Mouse (Mus musculus): ENCODE results near the gene Usp24. TPM values are rescaled to one million over a fixed set of nuclear protein-coding genes. Genes with fewer than 3 reads are reported as not detected.

Usp24 gene
- polyA plus RNA-seq, 1 experiment from 2014 or later = 8.9 TPM

GRCm38 (mm10) chr4:106437207-106437606 lies 121.2 kb downstream of the Usp24 start:
- no peaks in the 10 kb centered on the region for H3K9me3 ChIP-seq
- H3K36me3 ChIP-seq = peaks cover 69% of the 10 kb centered on the region
- no peak overlapping the region for H3K9ac ChIP-seq (replicated peaks)
- no peak overlapping the region for H3K27ac ChIP-seq (replicated peaks)
- ATAC-seq (replicated peaks) = no peak
- no peaks in the 10 kb centered on the region for H3K4me1 ChIP-seq
- no peak overlapping the region for H3K4me3 ChIP-seq
- no peaks in the 10 kb centered on the region for H3K27me3 ChIP-seq
- no peak overlapping the region for H3K4me2 ChIP-seq (replicated peaks)
- WGBS = 92% methylated on average over 5 of the region's 5 CpGs

DNA sequence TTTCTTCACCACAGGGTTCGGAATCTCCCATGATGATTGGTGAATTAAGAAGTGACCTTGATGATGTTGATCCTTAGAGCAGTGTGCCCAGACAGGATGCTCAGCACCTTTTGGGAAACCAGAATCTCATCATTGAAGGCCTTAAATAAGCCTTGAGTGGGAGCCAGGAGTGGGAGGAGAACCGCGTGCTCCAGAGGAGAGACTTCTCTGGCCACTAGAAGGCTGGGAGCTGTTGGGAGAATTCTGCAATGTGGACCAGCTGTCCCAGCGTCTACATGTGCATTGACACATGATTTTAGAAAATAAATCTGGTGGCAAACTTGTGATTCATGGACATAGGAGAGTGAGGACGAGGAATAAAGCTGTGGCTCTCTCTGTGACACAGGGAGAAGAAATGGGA lies 122.8 kb downstream of the Usp24 start:
- no peak overlapping the region for H3K4me3 ChIP-seq
- peaks cover 67% of the 10 kb centered on the region for H3K36me3 ChIP-seq
- no peaks in the 10 kb centered on the region for H3K9me3 ChIP-seq
- 91% methylated on average over 5 of the region's 5 CpGs for WGBS
- no peak overlapping the region for H3K4me2 ChIP-seq (replicated peaks)
- no peak overlapping the region for H3K27ac ChIP-seq (replicated peaks)
- H3K9ac ChIP-seq (replicated peaks) = no peak overlapping the region
- no peaks in the 10 kb centered on the region for H3K27me3 ChIP-seq
- no peaks in the 10 kb centered on the region for H3K4me1 ChIP-seq
- ATAC-seq (replicated peaks) = no peak

DNA sequence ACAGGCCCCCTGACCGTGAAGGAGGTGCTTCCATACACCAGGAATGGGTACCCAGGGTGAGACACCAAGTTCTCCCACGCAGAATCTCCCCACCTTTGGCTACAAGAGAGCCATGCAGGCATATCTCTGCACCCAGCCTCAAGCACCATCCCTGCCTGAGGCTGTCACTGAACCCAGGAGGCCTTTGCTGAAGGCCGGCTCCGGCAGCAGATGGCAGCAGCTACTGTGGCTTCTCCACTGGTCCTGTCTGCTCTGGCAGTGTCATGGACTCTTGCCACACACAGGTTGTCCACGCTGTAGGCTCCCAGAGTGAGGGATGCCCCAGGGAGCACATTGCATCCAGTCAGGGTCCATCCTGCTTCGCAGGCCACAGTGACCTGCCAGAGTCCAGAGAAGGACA lies 127.2 kb downstream of the Usp24 start:
- no peak for ATAC-seq (replicated peaks)
- Histone ChIP-seq H3K4me2 (replicated peaks) (no peak overlapping the region), H3K27me3 (no peaks in the 10 kb centered on the region), H3K4me3 (no peak overlapping the region), H3K9ac (replicated peaks) (no peak overlapping the region), H3K4me1 (no peaks in the 10 kb centered on the region), H3K36me3 (peaks cover 30% of the 10 kb centered on the region), H3K9me3 (no peaks in the 10 kb centered on the region), H3K27ac (replicated peaks) (no peak overlapping the region)
- WGBS = 83% methylated on average over 6 of the region's 6 CpGs

GRCm38 (mm10) chr4:106449306-106449705 lies 133.3 kb downstream of the Usp24 start:
- Histone ChIP-seq H3K9ac (replicated peaks) (no peak overlapping the region), H3K4me2 (replicated peaks) (no peak overlapping the region), H3K4me3 (no peak overlapping the region), H3K27me3 (no peaks in the 10 kb centered on the region), H3K9me3 (no peaks in the 10 kb centered on the region), H3K4me1 (no peaks in the 10 kb centered on the region), H3K27ac (replicated peaks) (no peak overlapping the region), H3K36me3 (no peaks in the 10 kb centered on the region)
- 89% methylated on average over 8 of the region's 8 CpGs for WGBS
- no peak for ATAC-seq (replicated peaks)

DNA sequence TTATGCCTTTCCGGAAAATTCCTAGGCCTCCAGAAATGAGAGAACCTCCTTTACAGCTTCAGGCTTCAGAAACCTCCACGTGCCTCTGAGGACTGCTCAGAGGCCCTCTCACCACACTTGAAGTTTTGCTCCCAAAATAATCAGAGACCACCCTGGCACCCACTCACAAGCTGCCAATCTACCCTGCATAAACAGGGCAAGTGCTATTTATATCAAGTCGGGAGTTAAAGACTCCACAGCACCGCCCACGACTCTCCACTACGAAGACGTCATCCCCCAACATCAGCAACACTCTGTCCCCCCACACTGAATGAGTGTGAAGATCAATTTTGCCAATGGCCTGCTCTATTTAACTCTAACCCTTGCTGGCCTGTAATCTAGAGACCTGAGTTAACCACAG lies 136.4 kb downstream of the Usp24 start:
- no peak overlapping the region for H3K27ac ChIP-seq (replicated peaks)
- H3K4me3 ChIP-seq = no peak overlapping the region
- no peak for ATAC-seq (replicated peaks)
- no peak overlapping the region for H3K9ac ChIP-seq (replicated peaks)
- no peaks in the 10 kb centered on the region for H3K27me3 ChIP-seq
- H3K36me3 ChIP-seq = no peaks in the 10 kb centered on the region
- 76% methylated on average over 7 of the region's 7 CpGs for WGBS
- H3K9me3 ChIP-seq = no peaks in the 10 kb centered on the region
- no peak overlapping the region for H3K4me2 ChIP-seq (replicated peaks)
- no peaks in the 10 kb centered on the region for H3K4me1 ChIP-seq

- no peak overlapping the region for H3K4me2 ChIP-seq (replicated peaks)
- ATAC-seq (replicated peaks) = no peak
- no peaks in the 10 kb centered on the region for H3K27me3 ChIP-seq
- no peak overlapping the region for H3K9ac ChIP-seq (replicated peaks)
- no peaks in the 10 kb centered on the region for H3K4me1 ChIP-seq
- WGBS = 87% methylated on average over 5 of the region's 5 CpGs
- no peak overlapping the region for H3K4me3 ChIP-seq
- H3K36me3 ChIP-seq = no peaks in the 10 kb centered on the region
- no peaks in the 10 kb centered on the region for H3K9me3 ChIP-seq
- H3K27ac ChIP-seq (replicated peaks) = no peak overlapping the region
These were observed 137.1 kb downstream of the Usp24 start for GRCm38 (mm10) chr4:106453108-106453507.

DNA sequence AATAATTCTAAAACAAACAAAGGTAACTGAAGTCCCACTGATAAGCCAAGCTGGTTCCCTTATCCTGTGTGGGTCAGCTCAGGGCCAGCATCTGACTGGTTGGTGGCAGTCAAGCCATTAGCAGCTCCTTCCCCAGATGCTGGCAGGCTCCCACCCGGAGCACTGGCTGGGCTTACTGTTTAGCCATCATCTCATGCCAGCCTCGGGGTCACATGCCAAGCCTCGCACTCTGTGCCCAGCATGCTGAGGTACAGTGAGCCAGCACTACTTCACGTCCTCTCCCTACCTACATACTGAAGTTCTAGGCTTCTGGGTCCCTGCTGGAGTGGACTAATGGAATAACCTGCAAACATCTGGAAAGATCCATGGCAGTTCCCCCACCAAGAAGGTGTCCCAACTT lies 137.5 kb downstream of the Usp24 start:
- H3K9ac ChIP-seq (replicated peaks) = no peak overlapping the region
- no peaks in the 10 kb centered on the region for H3K27me3 ChIP-seq
- H3K4me3 ChIP-seq = no peak overlapping the region
- no peaks in the 10 kb centered on the region for H3K9me3 ChIP-seq
- H3K4me1 ChIP-seq = no peaks in the 10 kb centered on the region
- 76% methylated on average over 4 of the region's 4 CpGs for WGBS
- H3K27ac ChIP-seq (replicated peaks) = no peak overlapping the region
- no peak for ATAC-seq (replicated peaks)
- H3K4me2 ChIP-seq (replicated peaks) = no peak overlapping the region
- H3K36me3 ChIP-seq = no peaks in the 10 kb centered on the region

GRCm38 (mm10) chr4:106454541-106454940 lies 138.5 kb downstream of the Usp24 start:
- no peaks in the 10 kb centered on the region for H3K36me3 ChIP-seq
- H3K27me3 ChIP-seq = no peaks in the 10 kb centered on the region
- no peak overlapping the region for H3K4me3 ChIP-seq
- no peak overlapping the region for H3K27ac ChIP-seq (replicated peaks)
- no peak for ATAC-seq (replicated peaks)
- no peaks in the 10 kb centered on the region for H3K9me3 ChIP-seq
- H3K4me1 ChIP-seq = no peaks in the 10 kb centered on the region
- no peak overlapping the region for H3K4me2 ChIP-seq (replicated peaks)
- H3K9ac ChIP-seq (replicated peaks) = no peak overlapping the region
- 92% methylated on average over 7 of the region's 7 CpGs for WGBS

GRCm38 (mm10) chr4:106462016-106462415 lies 146.0 kb downstream of the Usp24 start:
- H3K9ac ChIP-seq (replicated peaks) = no peak overlapping the region
- H3K36me3 ChIP-seq = no peaks in the 10 kb centered on the region
- no peak for ATAC-seq (replicated peaks)
- no peak overlapping the region for H3K27ac ChIP-seq (replicated peaks)
- no peak overlapping the region for H3K4me3 ChIP-seq
- no peaks in the 10 kb centered on the region for H3K9me3 ChIP-seq
- WGBS = 70% methylated on average over 9 of the region's 9 CpGs
- H3K4me2 ChIP-seq (replicated peaks) = no peak overlapping the region
- peaks cover 25% of the 10 kb centered on the region for H3K27me3 ChIP-seq
- peaks cover 11% of the 10 kb centered on the region for H3K4me1 ChIP-seq

- Histone ChIP-seq H3K36me3 (no peaks in the 10 kb centered on the region), H3K27ac (replicated peaks) (no peak overlapping the region), H3K9me3 (no peaks in the 10 kb centered on the region), H3K27me3 (peaks cover 25% of the 10 kb centered on the region), H3K4me2 (replicated peaks) (no peak overlapping the region), H3K9ac (replicated peaks) (no peak overlapping the region), H3K4me1 (peaks cover 11% of the 10 kb centered on the region), H3K4me3 (no peak overlapping the region)
- 70% methylated on average over 5 of the region's 5 CpGs for whole genome bisulfite sequencing
- ATAC-seq (replicated peaks) = no peak
These were observed 146.5 kb downstream of the Usp24 start for GRCm38 (mm10) chr4:106462524-106462923.

GRCm38 (mm10) chr4:106463174-106463801 lies 147.3 kb downstream of the Usp24 start:
- H3K9ac ChIP-seq (replicated peaks) = peak overlapping the region; percentile 42
- H3K27ac ChIP-seq (replicated peaks) = no peak overlapping the region
- 22% methylated on average over 21 of the region's 21 CpGs for WGBS
- peaks cover 25% of the 10 kb centered on the region for H3K27me3 ChIP-seq
- peak overlapping the region; percentile 41 for H3K4me3 ChIP-seq
- H3K36me3 ChIP-seq = no peaks in the 10 kb centered on the region
- H3K4me1 ChIP-seq = peaks cover 11% of the 10 kb centered on the region
- ATAC-seq (replicated peaks) = no peak
- H3K4me2 ChIP-seq (replicated peaks) = peak overlapping the region; percentile 69
- H3K9me3 ChIP-seq = no peaks in the 10 kb centered on the region

GRCm38 (mm10) chr4:106467420-106468110 lies 151.6 kb downstream of the Usp24 start:
- Histone ChIP-seq H3K9me3 (no peaks in the 10 kb centered on the region), H3K9ac (replicated peaks) (no peak overlapping the region), H3K4me1 (peaks cover 11% of the 10 kb centered on the region), H3K27me3 (peaks cover 25% of the 10 kb centered on the region), H3K27ac (replicated peaks) (no peak overlapping the region), H3K4me2 (replicated peaks) (no peak overlapping the region), H3K4me3 (no peak overlapping the region), H3K36me3 (no peaks in the 10 kb centered on the region)
- ATAC-seq (replicated peaks) = no peak
- WGBS = 85% methylated on average over 13 of the region's 13 CpGs

DNA sequence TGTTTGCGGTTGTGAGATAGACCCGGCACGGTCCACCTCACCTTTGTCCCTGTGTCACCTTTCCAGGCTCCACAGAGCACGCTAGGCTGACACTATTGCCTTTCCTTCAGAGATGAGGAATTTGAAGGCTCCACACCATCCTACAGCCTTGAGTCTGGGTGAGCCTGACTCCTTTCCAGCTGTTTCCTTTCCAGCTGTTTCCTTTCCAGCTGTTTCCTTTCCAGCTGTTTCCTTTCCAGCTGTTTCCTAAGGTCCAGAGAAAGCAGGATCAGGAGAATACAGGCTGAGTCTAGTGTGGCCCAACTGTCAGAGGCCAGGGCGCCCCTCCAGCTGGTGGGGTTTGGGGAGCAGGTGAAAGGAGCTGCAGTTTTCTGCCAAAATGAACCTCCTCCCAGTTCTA lies 154.9 kb downstream of the Usp24 start:
- ATAC-seq (replicated peaks) = no peak
- no peak overlapping the region for H3K27ac ChIP-seq (replicated peaks)
- no peak overlapping the region for H3K9ac ChIP-seq (replicated peaks)
- no peaks in the 10 kb centered on the region for H3K27me3 ChIP-seq
- no peak overlapping the region for H3K4me2 ChIP-seq (replicated peaks)
- no peak overlapping the region for H3K4me3 ChIP-seq
- H3K9me3 ChIP-seq = no peaks in the 10 kb centered on the region
- peaks cover 2% of the 10 kb centered on the region for H3K4me1 ChIP-seq
- 83% methylated on average over 5 of the region's 5 CpGs for WGBS
- no peaks in the 10 kb centered on the region for H3K36me3 ChIP-seq
